Mouse (Mus musculus): ENCODE measurements around the gene Pdzk1.

GRCm38 (mm10) chr3:96869091-96869490, 40.0 kb downstream of the Pdzk1 start:
- TF ChIP-seq CTCF (IDR thresholded peaks at IDR 0.05; ENCODE audit: borderline replicate concordance, control insufficient read depth, extremely low read depth, insufficient read depth, low read length, poor library complexity) (no peak), POLR2A (IDR thresholded peaks at IDR 0.05; ENCODE audit: control insufficient read depth, extremely low read depth, insufficient read depth, low read length, poor library complexity) (no peak)

Data from thymus, adult 2 months (tissue).